Comparison of ENCODE assay signal across 8 mouse cellular contexts in genomic region chr15:89373027-89373761, GRCm38 (mm10). TPM values are rescaled to one million over a fixed set of nuclear protein-coding genes. Genes with fewer than 3 reads are reported as not detected.
A peak's percentile ranks its signal among the peaks of the same experiment; 100 is the strongest.
DNase-seq lines count a peak whose midpoint lies in the region; ATAC-seq and TF ChIP-seq lines count a peak whose summit lies in the region.

No protein-coding gene starts in this region.

- in situ Hi-C loops in Patski (cut with MboI; ENCODE audit: low pct_unique_long_range_greater_than_20kb): loop anchor here (10.0 kb wide), 1 partner anchor 548 kb away; no protein-coding TSS in a partner anchor

- POLR2A ChIA-PET in Patski (lab: Charles Lee): interaction anchor here (0.6 to 2.3 kb wide), 7 partner anchors 9 to 625 kb away, joined by 3 to 9 read pairs (median 3); partner anchors contain the start of genes C730034F03Rik, Chkb, Gm44502 and Lmf2

- ATAC-seq in Patski: peak; percentile 83
- peak; percentile 84 for ATAC-seq in hindbrain, embryonic 12.5 days (ENCODE audit: low FRiP score)

- H3K4me3 ChIP-seq in hindbrain, embryonic 12.5 days: peak overlapping the region; percentile 63

- H3K4me1 ChIP-seq in hindbrain, embryonic 12.5 days: peaks cover 17% of the 10 kb centered on the region

- peak overlapping the region; percentile 73 for H3K9ac ChIP-seq in hindbrain, embryonic 12.5 days

- H3K9me3 ChIP-seq in hindbrain, embryonic 12.5 days (replicated peaks): no peaks in the 10 kb centered on the region

- WGBS in hindbrain, embryonic 12.5 days: 2% methylated on average over 35 of the region's 35 CpGs

- TF ChIP-seq CTCF in Patski (IDR thresholded peaks at IDR 0.05): no peak

- H3K36me3 ChIP-seq in hindbrain, embryonic 12.5 days: peaks cover 47% of the 10 kb centered on the region

- DNase-seq in Patski (ENCODE audit: low read depth, low spot score): peak; percentile 41
- peak; percentile 89 for DNase-seq in cerebellum, postnatal 10 days
- DNase-seq in frontal cortex, postnatal 14 days (ENCODE audit: low spot score in 2 of 2): peak; percentile 74 to 80
- peak; percentile 84 to 87 for DNase-seq in layer of hippocampus, postnatal 14 days (ENCODE audit: low spot score in 2 of 2)
- DNase-seq in lung, postnatal 10 days: peak; percentile 92
- peak; percentile 65 for DNase-seq in ovary, postnatal 14 days (ENCODE audit: low spot score)
- DNase-seq in thymus, postnatal 14 days: peak; percentile 92

- peak overlapping the region; percentile 95 for H3K27ac ChIP-seq in hindbrain, embryonic 12.5 days

- H3K4me2 ChIP-seq in hindbrain, embryonic 12.5 days (replicated peaks): peak overlapping the region; percentile 69

- peaks cover 4% of the 10 kb centered on the region for H3K27me3 ChIP-seq in Patski
- peaks cover 31% of the 10 kb centered on the region for H3K27me3 ChIP-seq in hindbrain, embryonic 12.5 days

- CTCF ChIA-PET in Patski (lab: Charles Lee): interaction anchor here (0.6 to 2.9 kb wide), 18 partner anchors 9 to 157 kb away, joined by 3 to 20 read pairs (median 4); partner anchors contain the start of genes Lmf2 and Ncaph2

RNA-seq across cellular contexts. Expression of gene Sco2, which starts 0.5 kb away (rescaled TPM):
- polyA plus RNA-seq in Patski (2021): 24.2 TPM
- polyA plus RNA-seq in hindbrain, embryonic 12.5 days (2016; fragmentation: Nextera tagmentation; extraction: Ambion mirVana): 4.9 and 6.5 TPM in 2 replicates
- 10 to 100 TPM; 28.9 to 29.9 TPM for total RNA-seq in layer of hippocampus, postnatal 14 days (2021)

RNA-seq across cellular contexts. Expression of gene Tymp, which starts 3.6 kb away (rescaled TPM):
- polyA plus RNA-seq in Patski (2021): 3.0 TPM
- 1.4 and 1.6 TPM in 2 replicates for polyA plus RNA-seq in hindbrain, embryonic 12.5 days (2016; fragmentation: Nextera tagmentation; extraction: Ambion mirVana)
- total RNA-seq in layer of hippocampus, postnatal 14 days (2021): 1 to 10 TPM; 1.3 to 1.6 TPM

RNA-seq across cellular contexts. Expression of gene Odf3b, which starts 5.9 kb away (rescaled TPM):
- polyA plus RNA-seq in Patski (2021): 0.36 TPM
- polyA plus RNA-seq in hindbrain, embryonic 12.5 days (2016; fragmentation: Nextera tagmentation; extraction: Ambion mirVana): 2.6 and 3.2 TPM in 2 replicates
- total RNA-seq in layer of hippocampus, postnatal 14 days (2021): 1 to 10 TPM; 2.7 to 5.3 TPM

RNA-seq across cellular contexts. Expression of gene Klhdc7b, which starts 11.5 kb away (rescaled TPM):
- polyA plus RNA-seq in Patski (2021): not detected
- not detected in 2 replicates for polyA plus RNA-seq in hindbrain, embryonic 12.5 days (2016; fragmentation: Nextera tagmentation; extraction: Ambion mirVana)
- total RNA-seq in layer of hippocampus, postnatal 14 days (2021): under 1 TPM in 1 of 2 experiments, not detected in 1; 0.14 TPM

RNA-seq across cellular contexts. Expression of gene Ncaph2, which starts 17.7 kb away (rescaled TPM):
- 106 TPM for polyA plus RNA-seq in Patski (2021)
- polyA plus RNA-seq in hindbrain, embryonic 12.5 days (2016; fragmentation: Nextera tagmentation; extraction: Ambion mirVana): 140 and 151 TPM in 2 replicates
- total RNA-seq in layer of hippocampus, postnatal 14 days (2021): 10 to 100 TPM; 75.5 to 79.0 TPM

Comparison
In these comparisons a context has a peak if more than half of its experiments do, and no peak if none do; other contexts are left out.
1. Peak in every context shown above with its lines: DNase-seq, ATAC-seq, H3K4me3 ChIP-seq and H3K27ac ChIP-seq.
2. DNase-seq: peak in every context shown above with its lines; median percentile 92 in lung, postnatal 10 days; 92 in thymus, postnatal 14 days; 89 in cerebellum, postnatal 10 days; 86 in layer of hippocampus, postnatal 14 days; 77 in frontal cortex, postnatal 14 days; 65 in ovary, postnatal 14 days; 41 in Patski.